Mouse (Mus musculus) heart, embryonic 16.5 days (tissue): ENCODE data around the gene Cx3cl1. TPM values are rescaled to one million over a fixed set of nuclear protein-coding genes. Genes with fewer than 3 reads are reported as not detected.

Source experiments
- ATAC-seq: fragments of 200-750 bp; cut with Nextera tagmentation; replicated peaks from 2 replicates; pipeline ENCODE4 v1.8.0; 2017; ENCODE audit warnings: moderate number of reproducible peaks; ENCODE audit not compliant: insufficient read depth, low FRiP score; ENCODE audit errors: extremely low read depth
- H3K27ac ChIP-seq: fragments of 300-500 bp; sonication (generic); 2 replicates; pipeline ENCODE4 v1.5.1; 2014; ENCODE audit warnings: mild to moderate bottlenecking, low read length, control low read depth, moderate library complexity
- H3K27me3 ChIP-seq: fragments of 300-500 bp; sonication (generic); 2 replicates; pipeline ENCODE4 v1.6.1; 2014; ENCODE audit warnings: low read length, mixed read lengths; ENCODE audit not compliant: control insufficient read depth, insufficient read depth
- H3K36me3 ChIP-seq: fragments of 300-500 bp; sonication (generic); 2 replicates; pipeline ENCODE4 v1.6.1; 2014; ENCODE audit not compliant: control insufficient read depth, insufficient read depth
- H3K4me1 ChIP-seq: fragments of 300-500 bp; sonication (generic); 2 replicates; pipeline ENCODE4 v1.6.1; 2014; ENCODE audit warnings: low read length, mixed read lengths; ENCODE audit not compliant: control insufficient read depth, insufficient read depth
- H3K4me2 ChIP-seq: fragments of 300-500 bp; sonication (generic); 2 replicates; pipeline ENCODE4 v1.6.1; 2014; ENCODE audit warnings: low read depth, mild to moderate bottlenecking, control low read depth, low read length
- H3K4me3 ChIP-seq: fragments of 300-500 bp; sonication (generic); 2 replicates; pipeline ENCODE4 v1.5.1; 2014; ENCODE audit warnings: mild to moderate bottlenecking, control low read depth, low read length
- H3K9ac ChIP-seq: fragments of 300-500 bp; sonication (generic); 2 replicates; pipeline ENCODE4 v1.6.1; 2014; ENCODE audit warnings: low read length, control low read depth
- H3K9me3 ChIP-seq: fragments of 300-500 bp; sonication (generic); replicated peaks from 2 replicates; pipeline ENCODE4 v1.6.1; 2016; ENCODE audit warnings: low read length; ENCODE audit not compliant: control insufficient read depth
- whole genome bisulfite sequencing: fragments of 180-500 bp; shearing (Covaris S2); extraction: QIAGEN DNeasy Blood & Tissue Kit; methylation state at CpG from one replicate; pipeline ENCODE4 v1.1.7; 2014; 5-methylcytosine and 5-hydroxymethylcytosine counted together
- polyA plus RNA-seq: library from polyadenylated mRNA; unstranded; fragments of >200 nt; fragmentation: Nextera tagmentation; extraction: Ambion mirVana; gene quantifications from 2 replicates; pipeline ENCODE4 v1.2.1, GENCODE M21; 2015

Gene Cx3cl1
- polyA plus RNA-seq, 1 experiment from 2014 or later, result 8.2 TPM

DNA sequence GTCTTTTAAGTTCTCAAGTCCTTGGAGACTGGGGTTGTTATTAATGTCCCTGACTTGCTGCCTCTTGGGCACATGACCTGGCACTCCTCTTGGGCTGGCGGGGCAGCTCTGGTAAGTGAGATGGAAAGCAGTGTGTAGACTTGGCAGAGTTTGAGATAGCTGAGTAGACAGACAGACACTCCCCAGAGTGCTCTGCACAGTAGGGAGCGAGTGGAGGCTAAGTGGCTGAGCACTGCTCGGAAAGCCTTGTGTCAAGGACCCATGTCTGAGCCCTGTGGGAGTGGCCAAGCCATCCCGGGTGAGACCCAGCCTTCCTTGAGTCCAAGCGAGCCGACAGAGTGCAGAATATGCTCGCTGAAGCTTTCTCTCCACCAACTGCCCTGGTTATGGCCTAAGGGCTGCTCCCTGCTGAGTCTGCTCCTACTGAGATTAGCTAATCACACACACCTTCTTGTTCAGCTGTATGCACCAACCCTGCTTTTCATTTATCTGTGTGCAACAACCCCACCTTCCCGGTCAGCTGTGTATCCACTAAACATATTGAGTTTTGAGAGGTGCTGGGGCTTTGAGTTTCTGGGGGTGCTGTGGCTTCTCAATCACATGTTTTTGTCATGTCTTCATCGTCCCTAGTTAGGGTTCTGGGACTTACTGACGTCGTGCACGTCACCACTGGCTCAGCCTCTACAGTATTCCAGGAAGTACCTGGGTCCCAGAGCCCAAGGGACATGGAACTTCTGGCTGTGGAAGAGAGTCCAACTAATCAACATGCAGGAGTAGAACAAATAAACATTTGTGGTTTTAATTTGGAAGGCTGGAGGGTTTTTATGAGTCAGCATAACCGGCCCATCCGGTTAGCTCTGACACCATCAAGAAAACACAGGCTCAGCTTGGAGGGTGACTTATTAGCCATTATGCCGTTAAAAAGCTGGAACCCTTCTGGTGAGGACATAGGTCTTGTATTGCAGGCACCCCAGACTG, 16.0 kb downstream of the Cx3cl1 start:
- H3K9me3 ChIP-seq, result no peaks in the 10 kb centered on the region
- no peak overlapping the region for H3K4me3 ChIP-seq
- no peaks in the 10 kb centered on the region for H3K36me3 ChIP-seq
- H3K4me1 ChIP-seq, result peaks cover 12% of the 10 kb centered on the region
- no peaks in the 10 kb centered on the region for H3K27me3 ChIP-seq
- no peak overlapping the region for H3K9ac ChIP-seq
- H3K4me2 ChIP-seq, result no peak overlapping the region
- WGBS, result 55% methylated on average over 15 of the region's 15 CpGs
- ATAC-seq, result no peak
- H3K27ac ChIP-seq, result peak overlapping the region; percentile 25; the same call in 1 of the 2 replicates

DNA sequence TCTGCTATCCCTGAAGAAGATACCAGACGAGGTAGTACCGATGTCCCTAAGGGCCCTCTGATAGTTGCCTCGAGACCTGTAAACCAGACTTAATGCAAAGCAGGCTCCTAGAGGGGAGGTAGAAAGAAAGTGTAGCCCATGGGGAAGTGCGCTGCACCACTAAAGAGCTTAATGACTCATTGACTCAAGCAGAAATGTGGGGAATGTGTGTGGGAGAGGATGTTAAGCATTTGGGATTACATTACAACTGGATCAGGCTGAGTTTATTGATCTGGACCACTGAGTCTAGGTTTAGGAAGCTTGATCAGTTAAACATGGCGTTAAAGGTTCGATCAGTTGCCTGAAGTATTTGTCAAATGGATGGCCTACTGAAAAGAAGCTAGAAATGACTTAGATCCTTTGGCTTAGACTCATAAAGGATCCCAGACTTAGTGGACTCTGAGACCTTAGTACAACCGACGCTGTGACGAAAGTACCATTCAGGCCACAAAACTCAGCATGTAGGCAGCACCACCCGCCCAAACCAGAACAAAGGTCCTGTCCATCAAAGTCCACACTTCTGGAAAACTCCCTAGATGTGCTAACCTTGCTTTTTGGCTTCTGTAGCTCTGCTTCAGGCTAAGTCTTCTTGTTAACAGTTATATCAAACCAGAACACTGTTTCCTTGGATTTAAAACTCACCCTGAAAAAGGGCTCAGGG, 17.6 kb downstream of the Cx3cl1 start:
- Histone ChIP-seq H3K9ac (no peak overlapping the region), H3K27ac (no peak overlapping the region), H3K36me3 (no peaks in the 10 kb centered on the region), H3K9me3 (no peaks in the 10 kb centered on the region), H3K4me3 (no peak overlapping the region), H3K27me3 (no peaks in the 10 kb centered on the region), H3K4me2 (no peak overlapping the region), H3K4me1 (peaks cover 9% of the 10 kb centered on the region)
- whole genome bisulfite sequencing, result 76% methylated on average over 10 of the region's 10 CpGs
- ATAC-seq, result no peak

DNA sequence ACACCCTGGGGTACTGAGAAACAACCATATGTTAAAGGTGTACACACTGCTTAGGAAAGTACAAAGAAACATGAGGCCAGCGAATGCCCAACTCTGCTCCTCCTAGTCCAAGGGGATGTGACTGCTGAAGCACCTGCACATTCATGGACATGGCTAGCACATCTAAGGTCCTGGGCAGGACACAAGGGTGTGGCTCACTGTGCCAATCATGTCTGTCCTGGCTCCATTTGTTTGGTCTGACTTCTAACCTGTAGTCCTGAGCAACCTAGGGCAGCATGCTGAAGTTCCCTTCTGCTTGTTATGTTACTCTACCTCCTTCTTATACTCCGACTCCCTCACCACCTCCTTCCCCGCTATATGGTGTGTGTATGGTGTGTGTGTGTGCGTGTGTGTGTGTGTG, 22.6 kb downstream of the Cx3cl1 start:
- Histone ChIP-seq H3K36me3 (no peaks in the 10 kb centered on the region), H3K27ac (no peak overlapping the region), H3K9ac (no peak overlapping the region), H3K27me3 (no peaks in the 10 kb centered on the region), H3K4me2 (no peak overlapping the region), H3K4me1 (no peaks in the 10 kb centered on the region), H3K4me3 (no peak overlapping the region), H3K9me3 (no peaks in the 10 kb centered on the region)
- WGBS, result 86% methylated on average over 4 of the region's 4 CpGs
- no peak for ATAC-seq

DNA sequence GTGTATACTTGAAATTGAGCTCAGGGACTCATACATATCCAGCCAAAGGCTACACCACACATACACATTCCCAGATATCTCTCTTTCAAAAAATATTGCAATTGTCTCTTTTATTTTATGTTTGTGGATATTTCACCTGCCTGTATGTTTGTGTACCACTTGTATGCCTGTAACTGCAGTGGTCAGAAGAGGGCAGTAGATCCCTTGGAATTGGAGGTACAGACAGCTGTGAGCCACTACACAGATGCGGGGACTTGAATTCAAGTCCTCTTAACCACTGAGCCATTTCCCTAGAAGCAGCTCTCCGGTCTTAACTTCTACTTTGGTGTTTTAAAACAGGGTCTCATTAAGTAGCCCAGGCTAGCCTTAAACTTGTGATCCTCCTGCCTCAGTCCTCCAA, 23.0 kb downstream of the Cx3cl1 start:
- no peak for ATAC-seq
- Histone ChIP-seq H3K4me1 (no peaks in the 10 kb centered on the region), H3K27me3 (no peaks in the 10 kb centered on the region), H3K9ac (no peak overlapping the region), H3K36me3 (no peaks in the 10 kb centered on the region), H3K4me3 (no peak overlapping the region), H3K4me2 (no peak overlapping the region), H3K27ac (no peak overlapping the region), H3K9me3 (no peaks in the 10 kb centered on the region)
- 88% methylated on average over 2 of the region's 2 CpGs for WGBS

DNA sequence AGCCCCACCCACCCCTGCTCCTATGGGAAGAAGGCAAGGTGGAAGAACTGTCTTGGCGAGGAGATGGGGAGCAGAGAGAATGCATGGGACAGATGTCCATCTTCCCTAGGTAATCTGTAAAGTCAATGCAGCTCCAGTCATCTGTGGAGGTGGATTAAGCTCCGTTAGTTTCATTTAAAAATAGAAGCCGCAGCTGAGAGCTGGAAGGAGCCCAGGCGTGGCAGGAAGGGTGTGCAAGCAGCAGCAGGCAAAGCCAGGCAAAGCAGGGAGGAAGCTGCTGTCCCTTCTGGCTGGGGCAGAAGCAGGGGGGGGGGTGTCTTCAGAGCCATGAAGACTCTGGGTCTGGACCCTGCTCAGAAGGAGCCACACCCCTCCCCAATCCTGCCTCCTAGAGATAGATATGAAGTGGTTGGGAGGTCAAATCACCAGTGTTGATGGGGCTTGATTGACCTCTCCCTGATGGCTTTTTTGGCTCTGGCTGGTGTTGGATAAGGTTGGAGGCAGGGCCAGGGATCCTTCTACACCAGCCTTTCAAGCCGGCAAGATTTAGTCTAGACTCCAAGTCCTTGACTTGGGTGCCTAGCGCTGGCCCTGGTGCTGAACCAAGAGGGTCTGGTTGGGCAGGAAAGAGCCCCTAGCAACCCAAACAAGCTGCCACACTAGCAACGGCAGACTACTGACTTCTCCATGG, 28.6 kb downstream of the Cx3cl1 start:
- no peak for ATAC-seq
- no peaks in the 10 kb centered on the region for H3K36me3 ChIP-seq
- H3K4me1 ChIP-seq, result peaks cover 8% of the 10 kb centered on the region
- no peak overlapping the region for H3K27ac ChIP-seq
- WGBS, result 47% methylated on average over 7 of the region's 7 CpGs
- H3K4me2 ChIP-seq, result no peak overlapping the region
- no peaks in the 10 kb centered on the region for H3K27me3 ChIP-seq
- H3K9me3 ChIP-seq, result no peaks in the 10 kb centered on the region
- no peak overlapping the region for H3K4me3 ChIP-seq
- no peak overlapping the region for H3K9ac ChIP-seq

DNA sequence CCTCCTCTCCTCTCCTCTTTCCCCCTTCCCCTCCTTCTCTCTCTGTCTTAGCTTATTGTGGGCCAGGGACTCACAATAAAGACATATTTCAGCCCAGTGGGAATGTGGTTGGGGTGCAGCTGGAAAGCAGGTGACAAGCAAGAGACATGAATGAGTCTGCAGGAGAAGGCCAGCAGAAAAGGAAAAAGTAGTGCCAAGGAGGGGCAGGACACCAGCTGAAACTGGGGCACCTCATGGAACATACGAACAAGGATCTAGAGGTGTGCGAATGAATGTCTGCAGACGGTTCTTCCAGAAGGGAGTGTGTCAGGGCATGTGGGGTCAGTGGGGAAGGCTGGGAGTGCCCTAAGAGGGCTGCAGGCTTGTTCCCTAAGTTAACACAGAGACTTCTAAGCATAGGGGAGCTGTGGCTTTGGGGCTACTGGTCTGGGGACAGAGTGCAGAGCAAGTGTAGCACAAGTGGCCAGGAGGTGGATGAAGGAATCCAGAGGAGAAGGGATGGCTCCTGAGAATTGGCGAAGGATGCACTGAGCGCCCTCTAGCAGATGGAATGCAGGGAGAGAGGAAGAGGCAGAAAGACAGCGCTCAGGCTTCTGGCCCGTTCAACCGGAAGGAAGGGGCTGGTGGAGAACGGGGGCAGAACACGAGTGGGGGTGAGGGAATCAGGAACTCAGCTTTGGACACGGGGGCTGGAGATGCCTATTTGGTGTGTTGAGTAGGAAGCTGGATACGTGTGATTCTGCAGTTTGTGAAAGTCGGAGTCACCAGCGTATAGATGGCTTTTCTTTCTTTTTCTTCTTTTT, 29.7 kb downstream of the Cx3cl1 start:
- no peak overlapping the region for H3K4me3 ChIP-seq
- H3K36me3 ChIP-seq, result no peaks in the 10 kb centered on the region
- no peaks in the 10 kb centered on the region for H3K9me3 ChIP-seq
- H3K4me1 ChIP-seq, result peaks cover 8% of the 10 kb centered on the region
- H3K9ac ChIP-seq, result no peak overlapping the region
- H3K4me2 ChIP-seq, result no peak overlapping the region
- H3K27me3 ChIP-seq, result no peaks in the 10 kb centered on the region
- 41% methylated on average over 14 of the region's 14 CpGs for WGBS
- ATAC-seq, result no peak
- H3K27ac ChIP-seq, result no peak overlapping the region

DNA sequence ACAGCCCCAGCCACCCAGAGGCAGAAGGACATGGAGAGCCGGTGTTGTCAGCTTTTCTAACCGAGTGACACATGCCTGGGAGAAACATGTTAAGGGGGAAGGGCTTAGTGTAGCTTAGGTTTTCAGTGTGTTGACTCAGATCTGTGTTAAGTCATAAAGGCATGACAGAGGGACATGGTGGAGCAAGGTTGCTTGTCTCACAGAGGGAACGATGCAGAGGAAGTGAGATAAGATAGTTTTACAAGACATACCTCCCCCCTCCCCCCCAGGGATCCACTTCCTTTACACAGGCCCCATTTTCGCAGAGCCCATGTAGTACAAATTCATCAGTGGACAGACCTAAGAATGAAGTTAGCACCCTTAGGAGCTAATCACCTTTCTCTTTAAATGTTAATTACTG, 30.6 kb downstream of the Cx3cl1 start:
- H3K4me2 ChIP-seq, result no peak overlapping the region
- no peaks in the 10 kb centered on the region for H3K27me3 ChIP-seq
- 37% methylated on average over 4 of the region's 4 CpGs for WGBS
- H3K36me3 ChIP-seq, result no peaks in the 10 kb centered on the region
- no peak overlapping the region for H3K4me3 ChIP-seq
- H3K9ac ChIP-seq, result no peak overlapping the region
- H3K4me1 ChIP-seq, result peaks cover 8% of the 10 kb centered on the region
- no peak for ATAC-seq
- no peak overlapping the region; the same call in 1 of the 2 replicates for H3K27ac ChIP-seq
- H3K9me3 ChIP-seq, result no peaks in the 10 kb centered on the region

DNA sequence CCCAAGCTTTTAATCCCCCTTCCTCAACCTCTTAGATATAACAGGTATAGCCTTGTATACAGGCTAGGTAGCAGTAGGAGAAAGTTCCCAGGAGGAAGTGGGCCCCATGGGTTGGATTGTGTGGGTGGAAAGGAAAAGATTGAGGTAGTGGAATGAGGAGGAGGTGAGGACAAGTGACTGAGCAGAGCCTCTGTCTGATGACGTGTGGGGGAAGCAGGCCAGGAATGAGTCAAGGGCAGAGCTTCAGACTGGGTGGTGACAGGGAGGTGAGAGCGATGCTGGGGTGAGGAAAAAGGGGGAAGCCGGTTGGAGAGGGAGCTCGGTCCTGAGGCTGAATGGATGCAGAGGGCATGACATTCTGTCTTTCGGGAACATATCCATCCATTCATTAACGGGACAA, 31.7 kb downstream of the Cx3cl1 start:
- Histone ChIP-seq H3K36me3 (no peaks in the 10 kb centered on the region), H3K4me3 (no peak overlapping the region), H3K27me3 (no peaks in the 10 kb centered on the region), H3K4me1 (peaks cover 8% of the 10 kb centered on the region), H3K4me2 (no peak overlapping the region), H3K27ac (no peak overlapping the region), H3K9ac (no peak overlapping the region), H3K9me3 (no peaks in the 10 kb centered on the region)
- peak; percentile 45; the same call in 1 of the 2 replicates for ATAC-seq
- 29% methylated on average over 6 of the region's 6 CpGs for WGBS
